Mouse (Mus musculus) gastrocnemius, postnatal 10 days (tissue): Measurements from ENCODE around the gene B4galt4. TPM values are rescaled to one million over a fixed set of nuclear protein-coding genes. Genes with fewer than 3 reads are reported as not detected.
"Not testable (repeated sequence)": the region's sequence is repeated elsewhere in the genome, so short reads cannot be mapped to it uniquely, and the experiment has no call there.

Source experiments
- DNase-seq: peaks from one replicate; pipeline ENCODE4 v3.0.0; 2021; ENCODE audit warnings: mixed read lengths
- long read RNA-seq, 2 experiments: library from polyadenylated mRNA; stranded (forward); transcript quantifications; one replicate each; pipeline ENCODE4 v2.0.0; 2021
- total RNA-seq, 2 experiments: library from RNA; stranded (reverse); gene quantifications; 2 replicates each; pipeline ENCODE4 v1.2.3; 2021

The B4galt4 gene
- total RNA-seq, result 1 to 10 TPM; 5.5 to 5.7 TPM
- long read RNA-seq, experiment 1, transcript B4galt4-201 (7 exons, 2,304 nt), result major isoform, 6 of 10 reads
- long read RNA-seq, experiment 1, partial matches to known transcripts, result 1 of 10 reads
- long read RNA-seq, experiment 1, other reads (novel, unspliced or antisense), result 2 of 10 reads
- long read RNA-seq, experiment 2, transcript B4galt4-201 (7 exons, 2,304 nt), result major isoform, 7 of 8 reads
- long read RNA-seq, experiment 2, partial matches to known transcripts, result 1 of 8 reads
- long read RNA-seq, experiment 2, other reads (novel, unspliced or antisense), result 0 of 8 reads

GRCm38 (mm10) chr16:38742113-38742658 is at the start of gene B4galt4:
B4galt4 (plus strand) TSS chr16:38742264.
- DNase-seq, result peak; percentile 76

- DNase-seq, result no peak
Observed at GRCm38 (mm10) chr16:38694906-38695540, 47.0 kb upstream of the B4galt4 start.

GRCm38 (mm10) chr16:38695557-38695956 is 46.5 kb upstream of the B4galt4 start:
- no peak for DNase-seq

DNA sequence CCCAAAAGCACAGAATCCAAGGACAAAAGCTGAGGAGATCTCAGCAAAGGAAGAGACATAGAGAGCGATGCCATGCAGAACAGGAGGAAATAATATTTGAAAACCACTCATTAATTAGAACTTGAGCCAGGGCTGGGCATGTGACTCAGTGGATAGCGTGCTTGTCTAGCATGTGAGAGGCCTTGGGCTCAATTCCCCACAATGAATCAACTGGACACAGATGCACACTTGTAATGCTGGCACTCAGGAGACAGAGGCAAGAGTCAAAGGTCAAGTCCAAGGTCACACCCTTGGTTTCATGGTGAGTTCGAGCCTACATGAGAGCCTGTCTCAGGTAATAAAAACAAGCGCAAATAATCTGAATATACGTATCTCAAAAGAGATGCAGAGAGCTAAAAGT is 44.5 kb upstream of the B4galt4 start:
- DNase-seq, result no peak

GRCm38 (mm10) chr16:38700392-38701162 is 41.5 kb upstream of the B4galt4 start:
- DNase-seq, result no peak

DNA sequence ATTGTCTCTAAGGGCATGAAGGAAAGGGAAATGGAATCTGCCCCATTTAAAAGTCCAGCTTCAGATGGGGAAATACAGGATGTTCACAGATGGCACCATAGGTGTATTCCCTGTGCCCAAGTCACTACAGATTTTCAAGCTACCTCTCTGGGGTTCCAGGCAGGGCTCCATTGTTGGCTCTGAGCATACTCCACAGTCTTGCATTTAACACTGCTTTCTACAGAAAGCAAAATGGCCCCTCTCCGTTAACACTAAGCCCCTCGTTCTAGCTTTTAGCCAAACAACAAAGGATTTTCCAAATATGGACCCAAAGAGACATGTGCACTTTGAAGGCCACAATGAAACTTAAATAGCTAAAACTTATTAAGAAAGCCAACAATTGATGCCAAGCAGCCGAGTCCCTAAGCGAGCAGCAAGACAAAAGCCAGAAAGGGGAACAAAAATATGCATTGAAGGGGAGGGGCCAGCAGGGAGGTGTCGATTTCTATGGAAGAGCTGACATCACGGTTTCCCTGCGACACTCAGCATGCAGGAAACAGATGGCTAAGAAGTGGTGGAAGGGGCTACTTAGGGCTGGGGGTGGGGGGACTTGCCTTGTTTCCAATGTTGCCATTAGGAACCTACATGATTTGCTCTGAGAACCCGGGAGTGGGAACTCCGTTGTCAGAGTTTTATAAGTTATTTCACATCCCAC is 40.4 kb upstream of the B4galt4 start:
- no peak for DNase-seq

DNA sequence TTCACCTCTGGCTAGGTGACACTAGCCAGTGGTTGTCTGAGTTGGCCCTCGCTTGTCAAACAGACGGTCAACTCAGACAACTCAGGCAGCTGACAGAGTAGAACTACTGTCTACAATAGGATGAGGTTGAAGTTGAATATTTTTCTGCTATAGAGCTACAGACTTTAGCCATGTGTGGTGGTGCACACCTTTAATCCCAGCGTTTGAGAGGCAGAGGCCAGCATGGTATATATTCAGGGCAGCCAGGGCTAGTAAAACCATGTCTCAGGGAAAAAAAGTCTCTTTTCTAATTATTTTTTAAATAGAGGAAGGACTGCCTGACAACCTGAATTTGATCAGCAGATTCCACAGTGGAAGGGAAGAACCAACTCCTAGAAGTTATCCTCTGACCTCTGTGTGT is 39.7 kb upstream of the B4galt4 start:
- no peak for DNase-seq

DNA sequence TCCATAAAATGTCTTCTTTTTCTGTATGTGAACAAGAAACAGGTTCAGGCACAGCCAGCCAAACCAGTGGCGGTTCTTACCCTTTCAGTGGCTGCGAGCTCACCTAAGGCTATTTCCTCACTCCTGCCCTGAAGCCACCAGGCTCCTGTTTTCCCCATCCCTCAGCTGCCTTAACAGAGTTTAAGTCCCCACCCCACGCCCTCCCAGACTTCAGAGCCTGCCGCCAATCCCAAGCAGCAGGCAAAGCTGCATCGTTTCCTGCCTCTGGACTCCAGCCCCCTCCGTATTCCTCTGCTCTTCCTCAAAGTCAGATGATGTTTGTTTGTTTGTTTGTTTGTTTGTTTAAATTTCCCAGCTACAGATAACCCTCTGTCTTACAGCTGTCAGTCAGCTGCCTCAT is 38.6 kb upstream of the B4galt4 start:
- DNase-seq, result no peak

GRCm38 (mm10) chr16:38705531-38706281 is 36.4 kb upstream of the B4galt4 start:
- no peak for DNase-seq

DNA sequence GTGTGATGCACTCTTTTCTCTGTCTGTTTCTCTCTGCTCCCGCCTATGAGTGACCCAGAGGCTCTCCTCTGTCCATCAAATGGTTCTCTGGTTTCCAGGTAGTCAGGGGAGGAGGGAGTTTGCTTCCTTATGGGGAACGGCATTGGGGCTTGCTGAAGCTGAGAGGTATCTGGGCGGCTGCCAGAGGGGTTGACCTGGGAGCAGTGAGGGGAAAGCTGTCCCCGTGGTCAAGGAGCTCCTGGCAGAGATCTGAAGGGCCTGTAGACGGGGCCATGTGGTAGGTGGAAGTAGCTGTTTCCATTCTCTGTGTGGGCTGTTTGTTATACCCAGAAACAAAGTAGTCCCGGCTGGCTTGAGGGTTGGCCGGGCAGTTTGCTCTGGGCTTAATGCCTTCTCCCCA is 35.3 kb upstream of the B4galt4 start:
- no peak for DNase-seq

DNA sequence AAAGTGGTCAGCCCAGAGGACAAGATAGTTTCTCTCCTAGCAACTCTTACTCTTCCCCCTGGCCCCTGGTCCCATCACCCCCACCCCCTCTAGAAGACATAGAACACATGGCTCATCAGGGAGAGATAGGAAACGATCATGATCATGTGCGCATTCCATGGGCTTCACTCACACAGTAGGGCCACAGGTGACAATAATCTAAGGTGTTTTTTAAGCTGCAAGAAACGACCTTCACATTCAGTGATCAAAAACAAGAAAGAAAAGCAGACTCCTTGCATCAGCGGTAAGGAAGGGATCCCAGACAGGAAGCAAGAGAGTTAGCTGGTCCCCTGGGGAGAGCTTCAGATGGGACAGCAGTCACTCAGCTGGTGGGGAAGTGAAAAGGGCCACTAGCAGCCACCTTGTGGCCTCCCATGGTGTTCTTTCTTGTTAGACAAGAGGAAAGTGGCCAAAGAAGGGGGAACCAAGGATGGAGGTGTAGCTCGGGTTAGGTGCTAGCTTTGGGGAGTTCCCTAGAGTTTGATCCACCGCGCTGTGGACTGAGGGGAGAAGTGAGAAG is 33.0 kb upstream of the B4galt4 start:
- no peak for DNase-seq

- DNase-seq, result no peak
Observed at GRCm38 (mm10) chr16:38711245-38711644, 30.8 kb upstream of the B4galt4 start.

DNA sequence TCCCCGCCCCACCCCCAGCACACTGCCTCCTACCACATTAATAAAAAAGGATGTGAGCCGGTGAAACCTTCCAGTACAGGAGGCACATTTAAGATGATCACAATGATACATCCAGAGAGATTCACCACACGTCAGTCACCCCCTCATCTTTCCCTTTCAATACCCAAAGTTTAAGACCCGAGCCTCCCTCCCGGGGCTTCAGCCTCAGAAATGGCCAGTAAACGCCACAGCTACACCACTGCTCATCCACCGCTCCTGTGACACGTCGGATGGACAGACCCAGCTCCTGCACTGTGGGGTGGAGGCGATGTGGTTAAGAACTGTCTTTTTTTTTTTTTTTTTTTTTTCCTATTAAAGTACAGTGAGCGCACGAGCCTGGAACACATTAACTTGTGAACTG is 30.0 kb upstream of the B4galt4 start:
- DNase-seq, result no peak

DNA sequence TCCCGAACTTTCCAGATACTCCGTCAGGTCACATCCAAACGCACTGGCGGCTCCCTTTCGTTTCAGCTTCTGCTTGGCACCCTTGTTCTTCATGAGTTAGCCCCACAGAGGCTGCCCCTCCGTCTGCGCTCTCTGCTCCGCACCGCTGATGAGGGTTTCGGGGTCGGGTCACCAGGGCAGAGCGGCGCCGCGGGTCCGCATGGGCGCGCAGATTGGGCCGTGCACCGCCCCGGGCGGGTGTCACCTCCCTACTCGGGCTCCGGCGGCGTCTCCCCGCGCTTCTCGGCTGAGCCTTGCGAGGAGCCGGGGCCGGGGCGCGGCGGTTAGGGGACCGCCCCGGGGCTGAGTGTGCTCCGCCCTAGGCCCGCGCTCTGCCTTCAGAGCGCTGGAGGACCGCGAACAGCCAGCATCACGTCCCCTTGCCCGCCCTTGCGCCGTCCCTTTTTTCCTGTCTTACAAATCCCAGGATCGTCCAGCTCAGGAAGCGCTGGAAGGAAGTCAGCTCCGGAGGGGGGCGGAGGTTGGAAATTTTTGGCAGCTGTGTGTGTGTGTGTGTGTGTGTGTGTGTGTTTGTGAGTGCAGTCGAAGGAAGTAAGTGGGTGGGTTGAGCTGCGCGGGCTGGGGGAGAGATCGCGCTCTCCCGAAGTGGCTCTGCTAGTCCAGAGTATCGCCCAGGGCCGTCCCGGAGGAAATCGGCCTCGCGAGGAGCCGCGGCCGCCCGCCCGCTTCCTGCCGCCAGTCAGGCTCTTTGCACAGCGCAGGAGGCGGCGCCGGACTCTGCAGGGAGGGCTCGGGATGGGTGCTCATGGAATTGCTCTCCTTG is 29.3 kb upstream of the B4galt4 start, which contains the start of gene Arhgap31:
Gene Arhgap31, minus strand, starts transcription at position 694 of the 823 bp plus-strand sequence.
- peak; percentile 85 for DNase-seq

DNA sequence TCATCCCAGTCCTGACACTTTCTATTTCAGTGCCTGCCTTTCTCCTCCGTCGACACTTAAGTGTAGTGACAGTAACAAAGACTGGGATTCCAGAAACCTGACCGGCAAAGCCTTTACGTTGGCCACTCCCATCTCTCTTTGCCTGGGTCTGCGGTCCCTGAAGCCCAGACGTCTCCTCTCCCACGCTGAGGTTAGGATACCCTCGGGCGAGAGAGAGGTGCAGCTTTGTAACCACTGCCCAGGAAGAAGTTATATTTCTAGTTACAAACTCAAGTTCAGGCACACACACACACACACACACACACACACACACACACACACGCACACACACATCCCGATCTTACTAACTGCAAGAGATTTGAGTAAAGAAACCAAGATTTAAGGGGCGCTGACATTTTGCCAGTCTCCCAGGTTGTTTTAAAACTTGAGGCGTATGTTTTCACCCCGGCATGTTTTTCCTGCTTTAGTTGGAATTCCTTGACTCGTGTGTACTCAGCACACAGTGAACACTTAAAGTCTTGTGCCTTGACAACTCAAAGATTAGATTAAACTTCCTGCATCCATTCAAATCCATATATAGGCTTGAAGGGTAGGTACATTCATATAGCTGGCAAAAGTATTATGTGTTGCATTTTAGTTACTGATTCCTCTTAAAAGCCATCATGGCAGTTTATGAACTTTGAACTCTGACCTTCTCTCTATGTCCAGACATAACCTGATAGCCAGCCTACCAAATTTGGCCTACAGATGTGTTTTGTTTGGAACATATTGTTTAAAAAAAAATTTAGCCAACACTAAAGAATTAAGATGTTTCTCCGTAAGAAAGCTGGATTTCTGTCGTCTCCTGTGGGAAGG is 28.4 kb upstream of the B4galt4 start:
- no peak for DNase-seq

- DNase-seq, result not testable (repeated sequence)
Observed at GRCm38 (mm10) chr16:38714259-38714526, 27.9 kb upstream of the B4galt4 start.

DNA sequence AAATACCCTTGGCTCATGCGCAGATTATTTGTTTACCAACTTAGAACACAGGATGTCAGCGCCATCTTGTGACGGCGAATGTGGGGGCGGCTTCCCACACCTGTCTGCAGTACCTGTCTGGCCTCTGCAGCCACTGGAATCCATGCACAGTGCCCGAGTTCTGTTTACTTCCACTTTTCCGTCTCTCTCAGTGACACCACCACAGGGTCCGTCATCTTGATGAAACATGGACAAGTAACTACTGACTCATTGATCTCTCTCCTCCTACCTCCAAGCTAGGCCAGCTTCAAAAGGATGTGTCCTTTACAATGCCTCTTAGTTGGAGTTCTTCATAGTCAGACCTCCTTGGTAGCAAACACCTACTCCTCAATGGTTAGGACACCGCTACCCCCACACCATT is 20.7 kb upstream of the B4galt4 start:
- DNase-seq, result no peak

GRCm38 (mm10) chr16:38724256-38724655 is 17.8 kb upstream of the B4galt4 start:
- no peak for DNase-seq

GRCm38 (mm10) chr16:38724974-38725373 is 17.1 kb upstream of the B4galt4 start:
- DNase-seq, result no peak
